8 mouse cellular contexts compared by ENCODE assay signal in genomic region chrX:155216271-155216670, GRCm38 (mm10). TPM values are rescaled to one million over a fixed set of nuclear protein-coding genes. Genes with fewer than 3 reads are reported as not detected.
DNase-seq lines count a peak whose midpoint lies in the region; ATAC-seq lines count a peak whose summit lies in the region.

Gene Sat1 (minus strand): TSS chrX:155216449.

- no peaks in the 10 kb centered on the region for H3K9me3 ChIP-seq in intestine, embryonic 14.5 days (ENCODE audit: control insufficient read depth, low read length)

- intact Hi-C loops in left cerebral cortex, postnatal 14 days (cut with DNase I), result loop anchor here (5.0 kb wide), 3 partner anchors 46 to 119 kb away; partner anchors contain the start of gene Acot9

- H3K27me3 ChIP-seq in intestine, embryonic 14.5 days (replicated peaks; ENCODE audit: control insufficient read depth, insufficient read depth, low read length), result no peaks in the 10 kb centered on the region

- peak within 1 kb of the TSS; percentile 53 for H3K9ac ChIP-seq in intestine, embryonic 14.5 days (ENCODE audit: low read length)

- WGBS in intestine, embryonic 14.5 days, result 15% methylated on average over 26 of the region's 26 CpGs

- peak; percentile 95 to 97 for DNase-seq in adrenal gland, adult (ENCODE audit: inconsistent age in 2 of 2, low spot score in 1 of 2)
- peak; percentile 91 for DNase-seq in embryo, embryonic 10.5 days (ENCODE audit: low spot score)
- peak; percentile 93 for DNase-seq in gastrocnemius, postnatal 25 days
- peak; percentile 83 for DNase-seq in intestine, embryonic 14.5 days (ENCODE audit: low spot score)
- DNase-seq in left cerebral cortex, postnatal 14 days (ENCODE audit: low spot score in 2 of 2), result peak; percentile 87 to 92
- peak; percentile 89 for DNase-seq in mesoderm, embryonic 11.5 days (ENCODE audit: low read depth, low spot score)
- DNase-seq in right cerebral cortex, postnatal 36 days (ENCODE audit: low spot score in 2 of 2), result peak; percentile 82 to 91
- peak; percentile 89 for DNase-seq in yolk sac, embryonic 10.5 days (ENCODE audit: low spot score)

- peak within 1 kb of the TSS; percentile 47 for H3K4me2 ChIP-seq in intestine, embryonic 14.5 days (ENCODE audit: low read length)

- H3K27ac ChIP-seq in intestine, embryonic 14.5 days (ENCODE audit: low read depth), result peak within 1 kb of the TSS; percentile 16; the same call in 1 of the 2 replicates

- no peaks in the 10 kb centered on the region for H3K36me3 ChIP-seq in intestine, embryonic 14.5 days (ENCODE audit: control insufficient read depth, insufficient read depth, low read length)

- peak within 1 kb of the TSS; percentile 51 for H3K4me3 ChIP-seq in intestine, embryonic 14.5 days (ENCODE audit: low read depth, low read length)

- peak; percentile 96 for ATAC-seq in intestine, embryonic 14.5 days (replicated peaks; ENCODE audit: low FRiP score, low TSS enrichment, low read depth)

- H3K4me1 ChIP-seq in intestine, embryonic 14.5 days (replicated peaks; ENCODE audit: control insufficient read depth, insufficient read depth, low read length), result no peaks in the 10 kb centered on the region

RNA-seq across cellular contexts. Expression of gene Sat1, which starts in this region (rescaled TPM):
- total RNA-seq in gastrocnemius, postnatal 25 days (2021), result 10 to 100 TPM; 24.1 to 29.2 TPM
- polyA plus RNA-seq in intestine, embryonic 14.5 days (2014; fragmentation: Nextera tagmentation; extraction: Ambion mirVana), result 182 and 187 TPM in 2 replicates
- total RNA-seq in left cerebral cortex, postnatal 14 days (2021), result 10 to 100 TPM; 67.5 to 76.5 TPM

Comparison
In these comparisons a context has a peak if more than half of its experiments do, and no peak if none do; other contexts are left out.
1. Peak in every context shown above with its lines: DNase-seq, ATAC-seq, H3K4me3 ChIP-seq and H3K27ac ChIP-seq.